Mouse (Mus musculus): ENCODE results near the gene Mrps33.

DNA sequence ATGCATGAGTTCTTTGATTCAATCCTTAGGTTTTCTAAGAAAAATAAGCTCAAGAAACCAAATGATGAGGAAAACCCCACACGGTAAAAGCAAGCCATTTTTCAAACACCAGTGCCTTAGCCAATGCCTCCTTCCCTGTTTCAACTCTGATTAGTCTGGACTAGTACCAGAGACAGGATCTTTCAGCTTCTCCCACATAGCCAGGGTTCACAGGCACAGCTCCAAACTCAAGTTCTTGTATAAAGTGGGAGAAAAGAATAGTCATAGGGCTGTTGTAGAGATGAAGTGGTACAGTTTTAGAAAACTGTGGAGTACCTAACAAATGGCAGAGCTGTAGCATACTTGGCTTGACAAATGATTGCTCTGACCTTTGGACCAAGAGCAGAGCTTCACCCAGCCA is 14.6 kb downstream of the Mrps33 start:
- TF ChIP-seq POLR2A (IDR thresholded peaks at IDR 0.05; ENCODE audit: extremely low read depth, insufficient read depth, low read length) (no peak), CTCF (IDR thresholded peaks at IDR 0.05; ENCODE audit: extremely low read depth, insufficient read depth, low read length) (no peak)
